24 mouse cellular contexts compared by ENCODE assay signal in genomic region chr17:46843716-46844115, GRCm38 (mm10). TPM values are rescaled to one million over a fixed set of nuclear protein-coding genes. Genes with fewer than 3 reads are reported as not detected.
DNase-seq lines count a peak whose midpoint lies in the region; ATAC-seq and TF ChIP-seq lines count a peak whose summit lies in the region.
"Had no signal": no experiment of that assay in that cellular context is flagged by ENCODE, and none has a peak within 500 bp of the region (broad histone marks: within the 10 kb centered on the region; RNA-seq: fewer than 3 reads in every experiment).

No protein-coding gene starts in this region.

- CTCF ChIA-PET in Patski (lab: Charles Lee): interaction anchor here (1.5 to 2.7 kb wide), 2 partner anchors 11 kb away, joined by 4 to 12 read pairs; no protein-coding TSS in a partner anchor

- TF ChIP-seq CTCF in kidney, adult 2 months (conservative IDR thresholded peaks at IDR 0.05; ENCODE audit: insufficient read depth, insufficient read length, low read depth, low read length): no peak
- TF ChIP-seq CTCF in E14TG2a.4 (conservative IDR thresholded peaks at IDR 0.05; ENCODE audit: low read length) (no peak), Patski (IDR thresholded peaks at IDR 0.05) (no peak)

- H3K4me2 ChIP-seq in limb, embryonic 13.5 days (replicated peaks): no peak overlapping the region
- H3K4me2 ChIP-seq: embryonic facial prominence, embryonic 13.5 days; heart, embryonic 13.5 days; liver, embryonic 12.5 days; midbrain, embryonic 12.5 days; stomach, embryonic 15.5 days had no signal

- TF ChIP-seq POLR2A in kidney, adult 2 months (IDR thresholded peaks at IDR 0.05; ENCODE audit: low read depth, low read length): no peak

- 47% methylated on average over 7 of the region's 7 CpGs for WGBS in kidney, adult 2 months
- WGBS in limb, embryonic 13.5 days: 28% methylated on average over 7 of the region's 7 CpGs

- no peaks in the 10 kb centered on the region for H3K9me3 ChIP-seq in E14TG2a.4 (ENCODE audit: low read length)
- H3K9me3 ChIP-seq in limb, embryonic 13.5 days: no peaks in the 10 kb centered on the region
- H3K9me3 ChIP-seq: embryonic facial prominence, embryonic 13.5 days; heart, embryonic 13.5 days; liver, embryonic 12.5 days; midbrain, embryonic 12.5 days; stomach, embryonic 15.5 days had no signal

- peak overlapping the region; percentile 2; the same call in 1 of the 2 replicates for H3K27ac ChIP-seq in kidney, adult 2 months (ENCODE audit: insufficient read depth, low read depth, low read length)
- H3K27ac ChIP-seq in limb, embryonic 13.5 days: no peak overlapping the region
- H3K27ac ChIP-seq: embryonic facial prominence, embryonic 13.5 days; heart, embryonic 13.5 days; liver, embryonic 12.5 days; midbrain, embryonic 12.5 days; stomach, embryonic 15.5 days had no signal

- H3K36me3 ChIP-seq in kidney, adult 2 months (ENCODE audit: control insufficient read depth, insufficient read depth, low read length): no peaks in the 10 kb centered on the region
- peaks cover 39% of the 10 kb centered on the region; the same call in 1 of the 2 replicates for H3K36me3 ChIP-seq in E14TG2a.4 (ENCODE audit: insufficient read depth, low read length)
- H3K36me3 ChIP-seq in limb, embryonic 13.5 days: peaks cover 12% of the 10 kb centered on the region
- H3K36me3 ChIP-seq: midbrain, embryonic 12.5 days; stomach, embryonic 15.5 days had no signal

- no peaks in the 10 kb centered on the region for H3K27me3 ChIP-seq in kidney, adult 2 months (replicated peaks; ENCODE audit: control insufficient read depth, insufficient read depth, low read length)
- H3K27me3 ChIP-seq in E14TG2a.4 (ENCODE audit: insufficient read depth, low read length): no peaks in the 10 kb centered on the region
- H3K27me3 ChIP-seq in Patski: no peaks in the 10 kb centered on the region
- H3K27me3 ChIP-seq in limb, embryonic 13.5 days: no peaks in the 10 kb centered on the region
- H3K27me3 ChIP-seq: embryonic facial prominence, embryonic 13.5 days; heart, embryonic 13.5 days; liver, embryonic 12.5 days; midbrain, embryonic 12.5 days; stomach, embryonic 15.5 days had no signal

- peak; percentile 45 for ATAC-seq in Patski
- no peak for ATAC-seq in limb, embryonic 13.5 days (ENCODE audit: low FRiP score, low read depth)
- ATAC-seq: CD4-positive, CD25-positive, alpha-beta regulatory T cell, adult 4 months; forebrain, embryonic 16.5 days; liver, embryonic 12.5 days; liver, postnatal 0 days had no signal

- H3K4me1 ChIP-seq in kidney, adult 2 months (ENCODE audit: control insufficient read depth, insufficient read depth, low read length): peaks cover 8% of the 10 kb centered on the region
- peaks cover 92% of the 10 kb centered on the region for H3K4me1 ChIP-seq in E14TG2a.4 (replicated peaks; ENCODE audit: low read depth, low read length)
- H3K4me1 ChIP-seq in limb, embryonic 13.5 days: peaks cover 10% of the 10 kb centered on the region; the same call in 1 of the 2 replicates
- H3K4me1 ChIP-seq: stomach, embryonic 15.5 days had no signal

- H3K4me3 ChIP-seq in kidney, adult 2 months (ENCODE audit: insufficient read depth, low read depth, low read length): no peak overlapping the region
- peak overlapping the region; percentile 79 for H3K4me3 ChIP-seq in E14TG2a.4 (replicated peaks; ENCODE audit: low read length)
- no peak overlapping the region for H3K4me3 ChIP-seq in limb, embryonic 13.5 days
- H3K4me3 ChIP-seq: embryonic facial prominence, embryonic 13.5 days; gastrocnemius, adult 2 months; heart, embryonic 13.5 days; liver, embryonic 12.5 days; midbrain, embryonic 12.5 days; stomach, embryonic 15.5 days had no signal

- peak; percentile 48 for DNase-seq in kidney, adult 2 months
- DNase-seq in kidney, adult 18-20 months: no peak
- DNase-seq in Patski (ENCODE audit: low read depth, low spot score): no peak
- no peak for DNase-seq in cerebellum, adult 18-20 months
- no peak for DNase-seq in urinary bladder, adult 2 months (ENCODE audit: low spot score)
- DNase-seq: adrenal gland, postnatal 14 days; cerebellum, adult 11 months; cerebellum, adult 9-11 months; gastrocnemius, adult 2 months; layer of hippocampus, adult 9-11 months; liver, postnatal 0 days; lung, postnatal 36 days; right cerebral cortex, postnatal 25 days; thymus, adult 18-20 months; thymus, postnatal 25 days had no signal

- H3K9ac ChIP-seq in limb, embryonic 13.5 days: peak overlapping the region; percentile 8; the same call in 1 of the 2 replicates
- H3K9ac ChIP-seq: embryonic facial prominence, embryonic 13.5 days; heart, embryonic 13.5 days; liver, embryonic 12.5 days; liver, postnatal 0 days; midbrain, embryonic 12.5 days; stomach, embryonic 15.5 days had no signal

- in situ Hi-C loops in Patski (cut with MboI; ENCODE audit: low pct_unique_long_range_greater_than_20kb): no loop called here

- POLR2A ChIA-PET in Patski (lab: Charles Lee): interaction anchor here (0.9 to 1.3 kb wide), 4 partner anchors 9 to 92 kb away, joined by 3 to 5 read pairs (median 3); partner anchors contain the start of gene Cnpy3

RNA-seq across cellular contexts. Expression of gene Bicral, which starts 14.6 kb away (rescaled TPM):
- 11.4 and 11.8 TPM in 2 replicates for polyA plus RNA-seq in kidney, adult 2 months (2012; rRNA removed)
- 16.4 TPM for polyA plus RNA-seq in Patski (2021)
- 3.9 and 4.6 TPM in 2 replicates for polyA plus RNA-seq in limb, embryonic 13.5 days (2015; fragmentation: Nextera tagmentation; extraction: Ambion mirVana)
- polyA plus RNA-seq in urinary bladder, adult 2 months (2012; rRNA removed): 9.1 and 15.2 TPM in 2 replicates

RNA-seq across cellular contexts. Expression of gene Tbcc, which starts 46.8 kb away (rescaled TPM):
- 17.2 and 19.6 TPM in 2 replicates for polyA plus RNA-seq in kidney, adult 2 months (2012; rRNA removed)
- 36.4 TPM for polyA plus RNA-seq in Patski (2021)
- polyA plus RNA-seq in limb, embryonic 13.5 days (2015; fragmentation: Nextera tagmentation; extraction: Ambion mirVana): 57.8 and 58.0 TPM in 2 replicates
- polyA plus RNA-seq in urinary bladder, adult 2 months (2012; rRNA removed): 20.3 and 21.5 TPM in 2 replicates
